Mouse (Mus musculus): ENCODE data around the gene Nfyc. TPM values are rescaled to one million over a fixed set of nuclear protein-coding genes. Genes with fewer than 3 reads are reported as not detected.

Gene Nfyc
- polyA plus RNA-seq, 1 experiment from 2014 or later, result 101 TPM

GRCm38 (mm10) chr4:120712236-120712635, 119.1 kb downstream of the Nfyc start:
- Histone ChIP-seq H3K9ac (ENCODE audit: low read length) (no peak overlapping the region), H3K27ac (ENCODE audit: low read depth) (no peak overlapping the region), H3K4me3 (ENCODE audit: low read depth, low read length) (no peak overlapping the region), H3K27me3 (replicated peaks; ENCODE audit: control insufficient read depth, insufficient read depth, low read length) (peaks cover 9% of the 10 kb centered on the region; the same call in 1 of the 2 replicates), H3K9me3 (ENCODE audit: control insufficient read depth, low read length) (no peaks in the 10 kb centered on the region), H3K4me1 (replicated peaks; ENCODE audit: control insufficient read depth, insufficient read depth, low read length) (no peaks in the 10 kb centered on the region), H3K4me2 (ENCODE audit: low read length) (no peak overlapping the region), H3K36me3 (ENCODE audit: control insufficient read depth, insufficient read depth, low read length) (no peaks in the 10 kb centered on the region)
- ATAC-seq (replicated peaks; ENCODE audit: low FRiP score, low TSS enrichment, low read depth) (no peak), DNase-seq (ENCODE audit: low spot score) (no peak)
- 82% methylated on average over 12 of the region's 12 CpGs for whole genome bisulfite sequencing

MicroRNAs within 50 kb of the gene (microRNA counts, 519-probe panel; counts per million panel counts)
- 3,273 counts per million, percentile 41 among the panel's probes with 10 or more counts for microRNA mmu-miR-30e

Small RNAs within 50 kb of the gene (microRNA-seq; reads per million reads assigned to microRNA genes)
- gene Gm23936 (not detected), gene Mir30c-1 (82.2 reads per million, percentile 56 among the genes with 10 or more reads in this experiment), gene Mir30e (not detected), gene Mir30f (not detected)

Other genes starting within 250 kb of the Nfyc start
- not detected in 2 replicates for gene Gm8439, start 242.8 kb downstream of the Nfyc start, polyA plus RNA-seq (2014; fragmentation: Nextera tagmentation; extraction: Ambion mirVana)
- gene Cited4, start 165.0 kb downstream of the Nfyc start, polyA plus RNA-seq (2014; fragmentation: Nextera tagmentation; extraction: Ambion mirVana), result 0.77 and 1.2 TPM in 2 replicates
- gene Kcnq4, start 83.0 kb downstream of the Nfyc start, polyA plus RNA-seq (2014; fragmentation: Nextera tagmentation; extraction: Ambion mirVana), result 2.1 and 2.7 TPM in 2 replicates
- gene Rims3, start 23.2 kb upstream of the Nfyc start, polyA plus RNA-seq (2014; fragmentation: Nextera tagmentation; extraction: Ambion mirVana), result 2.2 and 2.5 TPM in 2 replicates
- gene Exo5, start 93.4 kb upstream of the Nfyc start, polyA plus RNA-seq (2014; fragmentation: Nextera tagmentation; extraction: Ambion mirVana), result 22.4 and 24.3 TPM in 2 replicates
- 6.4 and 6.5 TPM in 2 replicates for gene Zfp69, start 120.1 kb upstream of the Nfyc start, polyA plus RNA-seq (2014; fragmentation: Nextera tagmentation; extraction: Ambion mirVana)
- 14.7 and 17.2 TPM in 2 replicates for gene Smap2, start 185.7 kb upstream of the Nfyc start, polyA plus RNA-seq (2014; fragmentation: Nextera tagmentation; extraction: Ambion mirVana)
- 7.7 and 8.6 TPM in 2 replicates for gene Col9a2, start 207.8 kb upstream of the Nfyc start, polyA plus RNA-seq (2014; fragmentation: Nextera tagmentation; extraction: Ambion mirVana)

All from intestine, embryonic 14.5 days (tissue).